Mouse (Mus musculus): Measurements from ENCODE around the gene Polr2g.

Gene Polr2g

DNA sequence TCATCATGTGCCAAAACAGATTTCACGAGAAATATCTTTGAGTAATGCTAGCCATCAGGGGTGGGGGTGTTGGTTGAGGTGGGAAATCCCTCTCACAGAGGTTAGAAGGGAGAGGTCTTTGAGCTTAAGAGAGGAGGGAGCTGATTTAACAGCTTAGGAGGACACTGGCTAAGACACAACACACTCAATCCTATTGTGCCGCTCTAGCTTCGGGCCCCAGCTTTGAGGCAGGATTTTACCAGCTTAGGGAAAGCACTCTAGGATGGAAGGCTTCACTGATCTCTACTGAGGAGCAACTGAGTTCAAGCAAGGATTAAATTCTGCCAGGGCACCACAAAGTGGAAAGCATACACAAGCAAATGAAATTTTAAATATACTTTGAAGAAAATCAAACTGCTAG, 18.6 kb upstream of the Polr2g start:
- peak; percentile 82 for DNase-seq

DNA sequence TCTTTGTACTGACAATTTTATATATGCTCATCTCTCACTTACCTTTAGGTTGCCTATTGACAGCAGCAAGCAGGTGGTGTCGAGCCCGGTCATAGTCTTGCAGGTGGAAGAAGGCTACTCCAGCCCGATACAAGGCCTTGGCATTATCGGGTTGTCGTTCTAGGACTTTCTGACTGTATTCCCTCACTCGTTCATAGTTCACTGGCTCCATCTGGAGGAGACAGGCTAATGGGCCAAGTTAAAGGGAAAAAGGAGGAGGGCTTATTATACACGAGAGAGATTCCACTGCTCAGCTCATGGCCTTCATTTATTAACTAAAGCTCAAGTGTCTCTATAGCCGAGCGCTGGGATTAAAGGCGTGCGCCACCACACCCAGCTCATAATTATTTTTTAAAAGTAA, 17.4 kb upstream of the Polr2g start:
- peak; percentile 61 for DNase-seq

- DNase-seq, result no peak
Measured at GRCm38 (mm10) chr19:8806810-8807209, 8.4 kb upstream of the Polr2g start.

DNA sequence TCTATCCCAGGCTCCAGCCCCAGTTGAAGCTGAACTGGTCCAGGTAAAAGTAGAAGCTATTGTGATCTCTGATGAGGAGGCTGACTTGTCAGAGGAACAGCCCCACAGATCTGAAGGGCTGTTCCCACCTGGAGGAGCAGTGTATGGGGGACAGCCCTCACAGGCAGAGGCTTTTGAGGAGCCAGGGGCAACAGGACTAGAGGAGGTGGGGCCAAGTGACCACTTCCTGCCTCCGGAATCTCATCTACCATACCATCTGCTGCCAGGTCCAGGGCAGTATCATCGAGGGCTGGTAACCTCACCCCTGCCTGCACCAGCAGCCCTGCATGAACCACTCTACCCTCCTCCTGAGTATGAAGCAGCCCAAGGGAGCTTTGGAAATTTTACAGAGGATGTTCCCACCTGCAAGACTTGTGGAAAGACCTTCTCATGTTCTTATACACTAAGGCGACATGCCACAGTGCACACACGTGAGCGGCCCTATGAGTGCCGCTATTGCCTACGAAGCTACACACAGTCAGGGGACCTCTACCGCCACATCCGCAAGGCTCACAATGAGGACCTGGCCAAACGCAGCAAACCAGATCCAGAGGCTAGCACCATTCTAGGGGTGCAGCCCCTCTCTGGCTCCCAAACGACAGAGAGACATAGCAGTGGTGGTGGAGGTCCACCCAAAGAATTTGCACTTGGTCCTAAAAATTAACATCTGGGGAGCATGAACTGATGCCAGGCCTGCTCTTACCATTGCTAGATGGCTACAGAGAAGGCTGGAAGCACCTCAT, 5.7 kb upstream of the Polr2g start:
- no peak for DNase-seq

DNA sequence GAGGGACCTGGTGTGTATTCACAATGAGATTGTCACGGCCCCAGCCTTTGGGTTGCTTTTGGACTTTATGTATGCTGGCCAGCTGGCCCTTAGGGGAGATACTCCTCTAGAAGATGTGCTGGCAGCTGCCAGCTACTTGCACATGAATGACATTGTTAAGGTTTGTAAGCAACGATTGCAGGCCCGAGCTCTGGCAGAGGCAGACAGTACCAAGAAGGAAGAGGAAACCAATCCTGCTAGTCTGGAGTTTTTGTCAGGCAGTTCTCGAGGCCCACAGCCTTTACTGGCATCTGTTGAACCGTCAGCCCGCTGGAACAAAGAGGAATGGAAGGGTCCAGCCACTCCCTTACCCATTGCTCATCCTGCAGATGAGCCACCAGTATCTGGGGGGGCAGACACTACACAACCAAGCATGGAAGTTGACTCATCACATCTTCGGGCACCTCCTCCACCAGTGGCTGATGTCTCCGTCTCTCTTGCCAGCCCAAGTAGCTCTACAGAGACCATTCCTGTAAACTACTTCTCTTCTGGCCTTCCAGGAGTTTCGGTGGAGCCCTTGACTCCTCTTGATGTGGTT, 4.9 kb upstream of the Polr2g start:
- no peak for DNase-seq

DNA sequence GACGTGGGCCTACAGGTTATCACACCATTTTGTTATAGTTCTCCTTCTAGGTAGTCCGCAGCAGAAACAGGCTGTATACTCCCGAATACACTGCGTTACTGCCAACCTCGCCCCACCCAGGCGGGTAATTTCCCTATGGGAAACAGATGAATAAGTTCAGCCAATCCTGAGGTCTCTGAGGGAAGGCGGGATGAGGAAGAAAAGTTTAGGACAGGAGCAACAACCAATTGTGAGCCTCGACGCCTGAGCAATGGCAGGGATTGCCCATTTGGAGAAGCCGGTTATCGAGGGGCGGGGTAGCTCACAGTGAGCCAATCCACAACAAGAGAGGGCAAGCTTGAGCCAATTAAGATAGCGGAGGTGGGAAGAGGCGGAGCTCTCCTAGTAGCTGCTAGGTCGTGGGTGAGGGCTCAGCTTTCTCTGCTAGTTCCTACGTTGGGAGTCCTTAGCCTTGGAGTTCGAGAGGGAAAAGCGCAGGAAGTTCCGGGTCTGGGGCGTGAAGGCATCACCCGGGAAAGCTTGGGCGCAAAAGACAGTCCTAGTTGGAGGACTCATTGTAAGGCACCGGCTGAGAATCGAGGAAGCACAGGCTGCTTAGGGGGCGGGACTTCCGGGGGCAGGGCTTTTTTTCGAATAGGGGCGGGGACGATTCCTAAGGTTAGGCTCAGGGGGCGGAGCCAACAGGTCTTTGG, 3.9 kb upstream of the Polr2g start, which contains the start of gene Zbtb3:
Gene Zbtb3, plus strand, starts transcription at position 426 of the 692 bp plus-strand sequence.
- DNase-seq, result peak; percentile 99

DNA sequence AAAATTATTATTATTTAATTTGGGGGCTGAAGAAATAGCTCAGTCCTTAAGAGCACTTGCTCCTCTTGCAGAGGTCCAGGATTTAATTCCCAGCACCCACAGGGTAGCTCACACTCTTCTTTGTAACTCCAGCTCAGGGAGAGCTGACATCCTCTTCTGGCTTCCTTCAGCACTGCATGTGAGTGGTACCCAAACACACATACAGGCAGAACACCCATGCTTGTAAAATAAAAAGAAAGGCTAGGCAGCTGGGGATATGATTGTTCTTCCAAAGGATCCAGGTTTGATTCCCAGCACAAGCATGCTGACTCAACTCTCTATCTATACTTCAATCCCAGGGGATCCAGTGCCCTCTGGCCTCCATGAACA, 554 bp upstream of the Polr2g start:
- DNase-seq, result no peak

DNA sequence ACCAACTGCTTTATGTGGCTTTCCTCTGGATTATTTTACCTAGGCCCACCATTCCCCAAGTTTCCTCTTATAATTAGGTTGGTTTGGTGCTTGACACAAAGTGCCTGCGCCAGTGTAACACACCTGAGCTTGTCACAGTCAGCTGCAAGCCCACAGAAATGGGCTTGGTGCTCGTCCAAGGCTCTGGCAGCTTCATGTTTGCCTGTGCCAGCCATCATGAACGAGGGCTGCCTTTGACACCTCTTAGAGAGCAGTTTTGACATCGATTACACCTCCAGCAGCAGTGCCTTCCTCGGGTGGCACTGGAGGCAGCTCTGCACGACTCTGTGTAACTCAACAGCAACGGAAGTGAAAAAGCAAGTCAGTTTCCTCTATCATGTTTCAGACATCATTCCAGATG, 8.2 kb downstream of the Polr2g start:
- no peak for DNase-seq

GRCm38 (mm10) chr19:8789171-8789570, 9.2 kb downstream of the Polr2g start:
- DNase-seq, result no peak

DNA sequence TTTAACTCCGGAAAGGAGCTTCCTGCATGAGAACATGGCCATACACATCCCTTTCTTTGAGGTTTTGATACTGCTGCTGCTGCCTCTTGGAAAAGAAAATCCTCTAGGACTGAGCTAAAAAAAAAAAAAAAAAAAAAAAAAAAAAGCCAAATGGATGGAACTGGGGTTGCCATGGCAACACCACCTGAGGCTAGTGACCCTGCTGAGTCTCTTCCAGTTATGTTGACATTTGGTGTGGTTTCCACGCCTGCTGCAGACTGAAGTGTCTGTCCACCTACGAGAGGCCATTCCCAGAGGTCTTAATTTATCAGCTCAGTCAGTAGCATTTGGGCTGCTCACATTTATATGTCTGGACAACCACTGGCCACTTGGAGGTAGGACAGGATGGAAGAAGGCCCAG, 9.9 kb downstream of the Polr2g start:
- DNase-seq, result peak; percentile 80

DNA sequence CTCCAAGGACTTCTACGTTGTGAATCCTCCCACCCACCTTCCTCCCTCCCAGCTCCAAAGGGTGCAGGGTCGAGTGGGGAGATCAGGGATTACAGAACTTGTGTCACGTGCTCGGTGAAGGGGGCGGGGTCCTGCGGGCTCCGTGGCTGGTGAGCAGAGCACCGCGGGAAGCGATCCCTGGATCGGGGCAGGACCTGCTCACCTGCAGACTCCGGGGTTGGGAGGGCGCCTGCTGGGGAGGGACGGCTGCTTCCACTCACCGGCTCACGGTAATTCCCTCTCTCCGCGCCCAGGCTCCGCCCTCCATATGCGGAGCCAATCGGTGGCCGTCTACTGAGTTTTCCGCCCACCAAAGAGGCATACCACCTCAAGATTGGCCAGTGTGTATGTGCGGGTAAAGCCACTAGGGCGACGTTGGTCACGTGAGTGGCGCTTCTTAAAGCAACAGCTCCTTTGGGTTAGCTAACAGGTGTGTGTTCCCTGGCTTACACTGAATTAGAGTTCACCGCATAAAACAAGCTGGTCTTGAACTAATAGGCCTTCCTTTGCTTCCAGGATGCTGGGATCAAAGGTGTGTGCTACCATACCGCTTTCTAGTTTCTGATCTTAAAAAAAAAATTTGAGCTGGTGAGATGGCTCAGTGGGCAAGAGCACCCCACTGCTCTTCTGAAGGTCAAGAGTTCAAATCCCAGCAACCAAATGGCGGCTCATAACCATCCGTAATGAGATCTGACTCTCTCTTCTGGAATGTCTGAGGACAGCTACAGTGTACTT, 12.2 kb downstream of the Polr2g start, which contains the start of gene Taf6l:
Gene Taf6l, minus strand, starts transcription at position 410 of the 774 bp plus-strand sequence.
- DNase-seq, result peak; percentile 97

GRCm38 (mm10) chr19:8774951-8775421, 23.4 kb downstream of the Polr2g start:
- DNase-seq, result no peak

- DNase-seq, result peak; percentile 97
Measured at GRCm38 (mm10) chr19:8774086-8774835, 24.1 kb downstream of the Polr2g start, which contains the start of gene Tmem179b. Gene Tmem179b (minus strand): TSS chr19:8774467.

DNA sequence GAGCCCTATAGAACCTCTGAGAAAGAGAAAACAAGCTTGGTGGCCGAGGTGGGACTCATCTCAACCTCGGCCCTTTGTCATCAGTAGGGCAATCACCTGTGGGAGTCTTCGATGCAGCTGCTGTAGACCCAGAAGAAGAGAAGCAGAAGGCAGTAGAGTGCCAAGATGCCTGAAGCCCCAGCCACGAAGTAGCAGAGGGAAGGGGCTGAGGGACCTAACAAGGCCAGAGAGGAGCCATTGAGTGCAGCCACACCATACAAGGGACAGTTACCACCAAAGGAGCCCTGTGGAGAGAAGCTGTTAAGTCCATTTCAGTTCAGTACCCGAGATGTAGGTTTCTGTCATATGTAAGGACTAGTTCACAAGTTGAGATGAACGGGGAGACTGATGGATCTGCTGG, 25.0 kb downstream of the Polr2g start:
- DNase-seq, result no peak

GRCm38 (mm10) chr19:8772996-8773395, 25.4 kb downstream of the Polr2g start:
- DNase-seq, result no peak

DNA sequence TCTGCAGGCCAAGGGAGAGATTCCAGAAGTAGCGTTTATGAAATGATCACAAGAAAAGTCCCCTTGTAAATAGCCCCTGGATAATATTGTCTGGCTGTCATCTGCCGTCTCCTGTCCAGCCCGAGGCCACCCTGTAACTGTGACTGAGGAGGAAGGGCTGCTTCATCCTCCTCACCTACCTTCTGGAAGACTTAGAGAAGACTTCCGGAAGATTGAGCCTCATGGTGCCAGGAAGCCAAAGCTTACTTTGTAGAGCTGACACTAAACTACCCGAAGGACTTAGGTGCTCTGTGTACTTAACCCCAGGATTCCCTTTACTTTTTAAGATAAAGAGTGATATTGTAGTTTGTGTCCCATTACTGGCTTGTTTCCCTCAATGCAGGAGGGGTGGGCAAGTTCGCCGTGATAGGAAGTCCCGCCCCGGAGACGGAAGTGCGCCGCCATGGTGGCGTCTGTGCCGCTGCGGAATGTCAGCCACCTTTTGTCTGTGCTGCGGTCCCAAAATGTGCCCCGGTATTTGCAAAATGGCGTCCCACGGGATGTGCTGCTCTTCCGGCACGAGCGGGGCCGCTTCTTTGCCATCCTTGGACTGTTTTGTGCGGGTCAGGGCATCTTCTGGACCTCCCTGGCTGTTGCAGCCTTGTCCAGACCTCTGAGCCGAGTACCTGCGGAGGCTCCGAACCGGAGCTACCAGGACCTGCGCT, 27.7 kb downstream of the Polr2g start, which contains the start of gene Tmem223:
Gene Tmem223, plus strand, starts transcription at position 430 of the 704 bp plus-strand sequence.
- peak; percentile 87 for DNase-seq

DNA sequence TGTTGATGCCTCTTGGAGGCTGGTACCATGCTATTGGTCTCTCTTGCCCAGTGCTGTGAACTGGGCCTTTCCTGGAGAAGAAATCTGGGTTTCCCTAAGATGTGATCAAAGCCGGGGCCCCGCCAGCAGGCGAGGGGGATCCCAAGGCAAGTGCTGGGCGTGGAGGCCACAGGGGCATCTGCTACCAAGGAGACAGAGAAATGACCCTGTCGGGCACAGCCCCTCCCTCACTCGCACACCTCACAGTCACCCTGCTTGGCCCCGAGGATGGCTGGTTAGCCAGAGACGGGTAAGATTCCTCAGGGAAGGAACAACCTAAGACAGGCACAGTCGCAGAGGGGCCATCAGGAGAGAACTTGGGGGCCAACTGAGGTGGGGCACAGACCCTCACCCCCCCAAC, 32.8 kb downstream of the Polr2g start:
- DNase-seq, result no peak

GRCm38 (mm10) chr19:8763276-8763675, 35.1 kb downstream of the Polr2g start:
- no peak for DNase-seq

DNA sequence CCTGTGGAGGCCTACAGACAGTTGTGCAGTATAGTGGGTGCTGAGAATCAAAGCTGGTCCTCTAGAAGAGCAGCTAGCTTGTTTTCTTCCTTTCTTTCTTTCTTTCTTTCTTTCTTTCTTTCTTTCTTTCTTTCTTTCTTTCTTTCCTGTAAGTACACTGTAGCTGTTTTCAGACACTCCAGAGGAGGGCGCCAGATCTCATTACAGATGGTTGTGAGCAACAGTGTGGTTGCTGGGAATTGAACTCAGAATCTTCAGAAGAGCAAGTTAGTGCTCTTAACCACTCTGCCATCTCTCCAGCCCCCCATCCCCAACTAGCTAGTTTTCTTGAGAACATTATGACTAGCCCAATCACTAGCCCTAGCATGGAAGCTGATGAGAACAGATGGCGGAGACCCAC, 37.6 kb downstream of the Polr2g start:
- DNase-seq, result no peak

- no peak for DNase-seq
Measured at GRCm38 (mm10) chr19:8758899-8759298, 39.5 kb downstream of the Polr2g start.

DNA sequence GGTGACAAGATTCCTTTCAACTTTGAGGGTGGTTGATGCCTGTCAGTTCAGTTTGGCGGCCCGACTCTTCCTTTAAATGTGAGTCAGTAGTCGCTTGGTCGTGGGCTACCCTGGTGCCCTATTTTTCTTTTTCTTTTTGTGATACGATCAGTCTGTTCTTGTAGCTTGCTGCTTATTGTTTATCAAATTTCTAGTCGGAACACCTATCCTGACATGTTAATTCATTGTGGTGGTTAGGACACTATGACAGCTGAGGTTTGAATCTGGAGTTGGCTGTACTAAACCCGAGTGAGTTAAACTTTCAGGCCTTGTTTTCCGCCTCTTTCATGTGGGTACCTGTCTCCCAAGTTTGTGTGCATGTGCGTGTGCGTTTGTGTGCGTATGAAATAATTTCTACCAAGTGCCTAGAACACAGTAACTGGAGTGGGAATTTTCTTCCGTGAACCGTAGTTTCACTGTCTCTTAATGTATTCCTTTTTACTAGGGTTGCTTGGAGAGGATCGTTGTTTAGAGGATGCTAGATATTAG, 40.8 kb downstream of the Polr2g start:
- no peak for DNase-seq
